Mouse (Mus musculus): ENCODE data around the gene Bean1. TPM values are rescaled to one million over a fixed set of nuclear protein-coding genes. Genes with fewer than 3 reads are reported as not detected.

Bean1 gene
- polyA plus RNA-seq, 1 experiment from 2014 or later, result 0.47 TPM

DNA sequence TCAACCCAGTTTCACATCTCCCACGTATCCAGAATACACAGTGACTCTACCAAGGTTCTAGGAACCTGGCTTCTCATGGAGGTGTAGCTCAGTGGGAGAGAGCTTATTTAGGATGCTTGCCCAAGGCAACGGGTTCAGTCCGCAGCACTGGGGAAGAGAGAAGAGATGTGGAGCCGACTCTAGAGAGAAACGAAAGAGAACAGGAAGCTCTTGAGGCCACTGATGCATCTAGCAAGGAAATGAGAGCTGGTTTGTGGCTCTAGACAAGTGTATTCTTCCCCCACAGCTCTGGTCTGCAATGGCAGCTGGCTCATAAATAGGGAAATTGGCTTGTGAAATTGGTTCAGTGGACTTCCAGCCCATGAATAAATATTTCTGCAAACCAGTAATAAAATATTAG, 29.6 kb downstream of the Bean1 start:
- no peaks in the 10 kb centered on the region for H3K4me1 ChIP-seq (ENCODE audit: insufficient read depth, low read depth, low read length)
- H3K9ac ChIP-seq (replicated peaks; ENCODE audit: low read depth), result no peak overlapping the region
- no peaks in the 10 kb centered on the region for H3K36me3 ChIP-seq (ENCODE audit: insufficient read depth, low read length)
- ATAC-seq (no peak), DNase-seq (ENCODE audit: low spot score) (no peak)
- no peak overlapping the region for H3K4me2 ChIP-seq (replicated peaks; ENCODE audit: low read depth, low read length)
- H3K4me3 ChIP-seq (ENCODE audit: low read depth, low read length), result no peak overlapping the region
- no peak overlapping the region for H3K27ac ChIP-seq (ENCODE audit: low read length)
- no peaks in the 10 kb centered on the region for H3K27me3 ChIP-seq (replicated peaks; ENCODE audit: insufficient read depth, low read length)
- TF ChIP-seq CTCF (IDR thresholded peaks at IDR 0.05) (no peak), EP300 (IDR thresholded peaks at IDR 0.05) (no peak)
- 61% methylated on average over 5 of the region's 5 CpGs for WGBS
- H3K9me3 ChIP-seq (ENCODE audit: low read length), result no peaks in the 10 kb centered on the region

DNA sequence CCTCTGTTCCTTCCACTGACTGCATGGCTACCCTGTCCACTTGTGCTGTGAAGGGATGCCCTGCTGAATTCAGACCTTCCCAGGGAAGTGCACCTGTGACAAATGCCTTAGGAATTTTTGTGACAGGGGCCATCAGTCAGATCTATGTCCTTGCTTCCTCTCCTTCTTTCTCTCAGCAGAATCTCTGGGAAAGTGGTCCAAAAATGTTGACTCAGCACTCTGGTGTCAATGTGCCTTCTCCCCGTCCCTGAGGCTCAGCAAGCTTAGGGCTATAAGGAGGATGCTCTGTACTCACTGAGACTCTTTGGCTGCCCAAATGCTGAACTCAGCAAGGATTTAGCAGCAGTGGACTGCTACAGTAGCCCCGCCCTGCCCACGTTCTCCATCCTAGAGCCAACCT, 31.4 kb downstream of the Bean1 start:
- DNase-seq (ENCODE audit: low spot score) (no peak), ATAC-seq (no peak)
- no peak for TF ChIP-seq EP300 (IDR thresholded peaks at IDR 0.05)
- TF ChIP-seq CTCF (IDR thresholded peaks at IDR 0.05), result no peak
- Histone ChIP-seq H3K36me3 (ENCODE audit: insufficient read depth, low read length) (no peaks in the 10 kb centered on the region), H3K9ac (replicated peaks; ENCODE audit: low read depth) (no peak overlapping the region), H3K27me3 (replicated peaks; ENCODE audit: insufficient read depth, low read length) (no peaks in the 10 kb centered on the region), H3K4me2 (replicated peaks; ENCODE audit: low read depth, low read length) (no peak overlapping the region), H3K9me3 (ENCODE audit: low read length) (no peaks in the 10 kb centered on the region), H3K27ac (ENCODE audit: low read length) (no peak overlapping the region), H3K4me3 (ENCODE audit: low read depth, low read length) (no peak overlapping the region), H3K4me1 (ENCODE audit: insufficient read depth, low read depth, low read length) (no peaks in the 10 kb centered on the region)
- WGBS, result 63% methylated on average over 3 of the region's 3 CpGs

DNA sequence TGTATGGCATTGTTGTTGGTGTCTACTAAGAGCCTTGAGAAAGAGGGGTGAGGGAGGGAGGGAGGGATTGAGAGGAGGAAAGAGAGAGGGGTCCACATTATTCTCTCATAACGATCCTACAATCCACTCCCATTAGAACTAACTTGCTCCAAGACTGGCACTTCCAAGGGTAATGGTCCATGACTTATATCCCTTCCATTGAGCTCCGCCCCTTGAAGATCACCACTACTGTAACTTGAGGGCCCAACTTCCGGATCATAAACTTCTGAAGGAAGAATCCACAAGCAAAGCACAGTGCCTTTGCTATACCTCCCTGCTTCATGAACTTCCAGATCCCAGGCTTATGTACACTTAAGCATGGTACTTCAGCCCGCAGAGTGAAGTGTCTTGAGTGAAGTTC, 32.1 kb downstream of the Bean1 start:
- DNase-seq (ENCODE audit: low spot score), result no peak
- Histone ChIP-seq H3K27me3 (replicated peaks; ENCODE audit: insufficient read depth, low read length) (no peaks in the 10 kb centered on the region), H3K4me1 (ENCODE audit: insufficient read depth, low read depth, low read length) (no peaks in the 10 kb centered on the region), H3K9me3 (ENCODE audit: low read length) (no peaks in the 10 kb centered on the region), H3K36me3 (ENCODE audit: insufficient read depth, low read length) (no peaks in the 10 kb centered on the region), H3K9ac (replicated peaks; ENCODE audit: low read depth) (no peak overlapping the region), H3K4me3 (ENCODE audit: low read depth, low read length) (no peak overlapping the region), H3K27ac (ENCODE audit: low read length) (no peak overlapping the region), H3K4me2 (replicated peaks; ENCODE audit: low read depth, low read length) (no peak overlapping the region)
- TF ChIP-seq CTCF (IDR thresholded peaks at IDR 0.05) (no peak), EP300 (IDR thresholded peaks at IDR 0.05) (no peak)
- 81% methylated on average over 4 of the region's 4 CpGs for WGBS
- no peak for ATAC-seq

GRCm38 (mm10) chr8:104205292-104205691, 35.0 kb downstream of the Bean1 start:
- 52% methylated on average over 3 of the region's 3 CpGs for WGBS
- H3K9ac ChIP-seq (replicated peaks; ENCODE audit: low read depth), result no peak overlapping the region
- H3K27ac ChIP-seq (ENCODE audit: low read length), result no peak overlapping the region
- H3K4me1 ChIP-seq (ENCODE audit: insufficient read depth, low read depth, low read length), result no peaks in the 10 kb centered on the region
- no peak overlapping the region for H3K4me2 ChIP-seq (replicated peaks; ENCODE audit: low read depth, low read length)
- ATAC-seq, result no peak
- no peaks in the 10 kb centered on the region for H3K27me3 ChIP-seq (replicated peaks; ENCODE audit: insufficient read depth, low read length)
- no peak for DNase-seq (ENCODE audit: low spot score)
- H3K36me3 ChIP-seq (ENCODE audit: insufficient read depth, low read length), result no peaks in the 10 kb centered on the region
- no peak overlapping the region for H3K4me3 ChIP-seq (ENCODE audit: low read depth, low read length)
- no peaks in the 10 kb centered on the region for H3K9me3 ChIP-seq (ENCODE audit: low read length)
- TF ChIP-seq EP300 (IDR thresholded peaks at IDR 0.05) (no peak), CTCF (IDR thresholded peaks at IDR 0.05) (no peak)

DNA sequence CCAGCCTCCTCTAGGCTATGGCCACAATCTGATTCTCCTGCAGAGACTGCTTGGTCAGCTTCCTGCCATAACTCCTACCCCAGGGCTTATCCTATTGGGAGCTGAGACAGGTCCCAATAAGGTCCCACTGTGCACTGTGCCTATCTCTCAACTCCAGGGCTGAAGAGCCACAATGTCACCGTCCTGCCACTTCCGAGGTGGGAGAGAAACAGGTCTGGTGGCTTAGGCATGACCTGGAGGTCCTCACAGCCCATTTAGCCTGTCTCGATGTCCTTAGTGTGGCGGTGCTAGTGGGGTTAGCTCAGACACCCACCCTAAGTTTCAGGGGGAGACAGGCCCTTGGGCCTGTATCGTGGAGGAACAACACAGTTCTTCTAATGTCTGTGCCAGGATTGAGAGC, 47.4 kb downstream of the Bean1 start:
- Histone ChIP-seq H3K9me3 (ENCODE audit: low read length) (no peaks in the 10 kb centered on the region), H3K4me2 (replicated peaks; ENCODE audit: low read depth, low read length) (no peak overlapping the region), H3K27ac (ENCODE audit: low read length) (no peak overlapping the region), H3K36me3 (ENCODE audit: insufficient read depth, low read length) (no peaks in the 10 kb centered on the region), H3K4me1 (ENCODE audit: insufficient read depth, low read depth, low read length) (no peaks in the 10 kb centered on the region; the same call in 1 of the 2 replicates), H3K27me3 (replicated peaks; ENCODE audit: insufficient read depth, low read length) (no peaks in the 10 kb centered on the region), H3K4me3 (ENCODE audit: low read depth, low read length) (no peak overlapping the region), H3K9ac (replicated peaks; ENCODE audit: low read depth) (no peak overlapping the region)
- ATAC-seq (no peak), DNase-seq (ENCODE audit: low spot score) (no peak)
- no peak for TF ChIP-seq CTCF (IDR thresholded peaks at IDR 0.05)
- TF ChIP-seq EP300 (IDR thresholded peaks at IDR 0.05), result no peak
- 83% methylated on average over 5 of the region's 5 CpGs for WGBS

- 25% methylated on average over 11 of the region's 11 CpGs for WGBS
- no peak overlapping the region for H3K9ac ChIP-seq (replicated peaks; ENCODE audit: low read depth)
- no peaks in the 10 kb centered on the region for H3K27me3 ChIP-seq (replicated peaks; ENCODE audit: insufficient read depth, low read length)
- peak; percentile 57 for DNase-seq (ENCODE audit: low spot score)
- no peak for TF ChIP-seq EP300 (IDR thresholded peaks at IDR 0.05)
- peak; percentile 75 for TF ChIP-seq CTCF (IDR thresholded peaks at IDR 0.05)
- H3K9me3 ChIP-seq (ENCODE audit: low read length), result no peaks in the 10 kb centered on the region
- ATAC-seq, result peak; percentile 54; the same call in 1 of the 2 replicates
- H3K4me2 ChIP-seq (replicated peaks; ENCODE audit: low read depth, low read length), result no peak overlapping the region
- H3K4me1 ChIP-seq (ENCODE audit: insufficient read depth, low read depth, low read length), result no peaks in the 10 kb centered on the region; the same call in 1 of the 2 replicates
- no peaks in the 10 kb centered on the region for H3K36me3 ChIP-seq (ENCODE audit: insufficient read depth, low read length)
- H3K4me3 ChIP-seq (ENCODE audit: low read depth, low read length), result no peak overlapping the region
- H3K27ac ChIP-seq (ENCODE audit: low read length), result no peak overlapping the region
Measured at GRCm38 (mm10) chr8:104219079-104219478, 48.8 kb downstream of the Bean1 start.

DNA sequence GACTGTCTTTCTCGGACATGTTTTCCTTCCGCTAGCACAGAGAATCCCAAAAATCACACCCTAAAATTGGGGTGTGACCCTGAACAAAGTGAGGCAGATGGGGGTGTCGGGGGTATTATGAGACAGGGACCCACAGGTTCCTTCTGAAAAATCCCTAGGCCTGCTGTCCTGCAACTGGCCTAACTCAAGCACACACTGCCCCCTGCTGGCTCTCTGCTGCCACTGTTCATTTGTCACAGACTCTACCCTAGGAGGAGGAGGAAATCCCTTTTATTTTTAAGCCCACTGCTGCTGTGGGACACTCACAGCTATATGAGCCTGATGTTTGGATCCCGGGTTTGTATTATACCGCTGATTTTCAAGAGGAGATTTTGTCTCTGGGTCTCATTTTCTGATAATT, 49.6 kb downstream of the Bean1 start:
- WGBS, result 38% methylated on average over 5 of the region's 5 CpGs
- no peaks in the 10 kb centered on the region; the same call in 1 of the 2 replicates for H3K4me1 ChIP-seq (ENCODE audit: insufficient read depth, low read depth, low read length)
- H3K4me2 ChIP-seq (replicated peaks; ENCODE audit: low read depth, low read length), result no peak overlapping the region
- no peaks in the 10 kb centered on the region for H3K9me3 ChIP-seq (ENCODE audit: low read length)
- DNase-seq (ENCODE audit: low spot score), result peak; percentile 71
- peak; percentile 71 for ATAC-seq
- peak; percentile 92 for TF ChIP-seq CTCF (IDR thresholded peaks at IDR 0.05)
- TF ChIP-seq EP300 (IDR thresholded peaks at IDR 0.05), result no peak
- no peak overlapping the region for H3K27ac ChIP-seq (ENCODE audit: low read length)
- no peaks in the 10 kb centered on the region for H3K36me3 ChIP-seq (ENCODE audit: insufficient read depth, low read length)
- no peak overlapping the region for H3K9ac ChIP-seq (replicated peaks; ENCODE audit: low read depth)
- no peak overlapping the region for H3K4me3 ChIP-seq (ENCODE audit: low read depth, low read length)
- H3K27me3 ChIP-seq (replicated peaks; ENCODE audit: insufficient read depth, low read length), result no peaks in the 10 kb centered on the region

Measured in lung, postnatal 0 days (tissue).